In genomic region chr9:79610286-79610685, GRCm38 (mm10) we compare ENCODE assay signal across 9 mouse cellular contexts.
DNase-seq lines count a peak whose midpoint lies in the region; ATAC-seq and TF ChIP-seq lines count a peak whose summit lies in the region.
"Had no signal": no experiment of that assay in that cellular context is flagged by ENCODE, and none has a peak within 500 bp of the region (broad histone marks: within the 10 kb centered on the region; RNA-seq: fewer than 3 reads in every experiment).

No protein-coding gene starts in this region.

- no peak overlapping the region for H3K9ac ChIP-seq in liver, embryonic 11.5 days (ENCODE audit: low read depth, low read length)

- H3K27me3 ChIP-seq in liver, embryonic 11.5 days (replicated peaks; ENCODE audit: control insufficient read depth, insufficient read depth, low read length), result no peaks in the 10 kb centered on the region
- no peaks in the 10 kb centered on the region for H3K27me3 ChIP-seq in small intestine, adult 2 months (ENCODE audit: control insufficient read depth, insufficient read depth, low read length)

- no peaks in the 10 kb centered on the region for H3K4me1 ChIP-seq in liver, embryonic 11.5 days (replicated peaks; ENCODE audit: control insufficient read depth, insufficient read depth, low read length)
- 0 out of 2 replicates have a peak, but pooled peaks cover 2% of the 10 kb centered on the region for H3K4me1 ChIP-seq in small intestine, adult 2 months (ENCODE audit: control insufficient read depth, insufficient read depth, insufficient read length, low read length)

- peak; percentile 11 for DNase-seq in urinary bladder, postnatal 25 days (ENCODE audit: low spot score)
- DNase-seq in urinary bladder, postnatal 10 days (ENCODE audit: low spot score), result no peak
- DNase-seq in fibroblast of lung, adult 2 months (ENCODE audit: low read depth), result peak; percentile 92
- no peak for DNase-seq in liver, embryonic 11.5 days (ENCODE audit: low spot score)
- DNase-seq in cerebellum, adult 18-20 months, result no peak
- no peak for DNase-seq in spleen, adult 12 weeks (ENCODE audit: low spot score)
- DNase-seq: cerebellum, postnatal 10 days had no signal

- H3K9me3 ChIP-seq in liver, embryonic 11.5 days (ENCODE audit: control insufficient read depth, low read length), result no peaks in the 10 kb centered on the region

- ATAC-seq in liver, embryonic 11.5 days (replicated peaks; ENCODE audit: low FRiP score), result peak; percentile 71; the same call in 1 of the 2 replicates
- ATAC-seq in CD4-positive, CD25-positive, alpha-beta regulatory T cell, adult 4 months, result no peak

- H3K27ac ChIP-seq in liver, embryonic 11.5 days (ENCODE audit: low read depth, low read length), result no peak overlapping the region
- peak overlapping the region; percentile 53; the same call in 1 of the 2 replicates for H3K27ac ChIP-seq in small intestine, adult 2 months (ENCODE audit: insufficient read depth, low read depth, low read length)

- no peak for TF ChIP-seq CTCF in small intestine, adult 2 months (IDR thresholded peaks at IDR 0.05; ENCODE audit: extremely low read depth, insufficient read length, insufficient replicate concordance, low read depth, low read length)

- H3K4me2 ChIP-seq in liver, embryonic 11.5 days, result no peak overlapping the region

- H3K4me3 ChIP-seq in liver, embryonic 11.5 days (ENCODE audit: low read depth, low read length), result no peak overlapping the region
- H3K4me3 ChIP-seq in small intestine, adult 2 months (ENCODE audit: low read depth, low read length), result no peak overlapping the region

- WGBS in liver, embryonic 11.5 days, result 78% methylated on average over 6 of the region's 6 CpGs
- WGBS in small intestine, adult 2 months, result 73% methylated on average over 6 of the region's 6 CpGs

- H3K36me3 ChIP-seq in liver, embryonic 11.5 days (ENCODE audit: control insufficient read depth, insufficient read depth, low read length), result no peaks in the 10 kb centered on the region
- H3K36me3 ChIP-seq in small intestine, adult 2 months (ENCODE audit: control insufficient read depth, insufficient read depth, low read length), result no peaks in the 10 kb centered on the region

- no peak for TF ChIP-seq POLR2A in small intestine, adult 2 months (IDR thresholded peaks at IDR 0.05; ENCODE audit: low read depth, low read length)

Comparison
In these comparisons a context has a peak if more than half of its experiments do, and no peak if none do; other contexts are left out.
1. DNase-seq: peak in urinary bladder, postnatal 25 days (single experiment) and fibroblast of lung, adult 2 months (single experiment); none in urinary bladder, postnatal 10 days (single experiment), liver, embryonic 11.5 days (single experiment), cerebellum, adult 18-20 months (0 of 2) and spleen, adult 12 weeks (single experiment).